Mouse (Mus musculus) CH12.LX (cell line): ENCODE measurements around the gene Tnni3. TPM values are rescaled to one million over a fixed set of nuclear protein-coding genes. Genes with fewer than 3 reads are reported as not detected.
"Not testable (repeated sequence)": the region's sequence is repeated elsewhere in the genome, so short reads cannot be mapped to it uniquely, and the experiment has no call there.

ENCODE experiments used
- DNase-seq: peaks from one replicate; pipeline ENCODE4 v3.0.0-alpha.2; 2013; ENCODE audit errors: extremely low read depth
- H3K27ac ChIP-seq: 2 replicates; pipeline ENCODE4 v1.5.1; 2012; ENCODE audit warnings: low read depth, mild to moderate bottlenecking, control low read depth, moderate library complexity; ENCODE audit not compliant: insufficient read depth
- H3K27me3 ChIP-seq: replicated peaks from 2 replicates; pipeline ENCODE3; 2012; ENCODE audit warnings: inconsistent platforms
- H3K36me3 ChIP-seq, 2 experiments: replicated peaks in 1 of 2; 2 replicates each; pipeline versions ENCODE3 to v1.6.1; 2012; ENCODE audit warnings: inconsistent platforms in 1 of 2, low read length in 1 of 2, mild to moderate bottlenecking in 1 of 2, mixed read lengths in 1 of 2, moderate library complexity in 1 of 2; ENCODE audit not compliant: control insufficient read depth in 1 of 2, insufficient read depth in 1 of 2
- H3K4me1 ChIP-seq, 2 experiments: 2 replicates each; pipeline ENCODE4 v1.6.1; 2012; ENCODE audit warnings: inconsistent platforms in 1 of 2, moderate library complexity in 1 of 2; ENCODE audit not compliant: insufficient read depth in 2 of 2, control insufficient read depth in 1 of 2
- H3K4me2 ChIP-seq: 2 replicates; pipeline ENCODE4 v1.6.1; 2012; ENCODE audit warnings: low read depth, mild to moderate bottlenecking, control low read depth; ENCODE audit not compliant: poor library complexity, insufficient read depth, severe bottlenecking
- H3K4me3 ChIP-seq, 3 experiments: fragments of 150-350 bp in 1 of 3; sonication (generic) in 1 of 3; replicated peaks in 1 of 3; 2 replicates each; pipeline versions ENCODE3 to v1.5.1; 2011 to 2012; ENCODE audit warnings: low read depth in 2 of 3, low read length in 2 of 3, mild to moderate bottlenecking in 2 of 3, moderate library complexity in 2 of 3, control low read depth in 1 of 3, improper control_type of control experiment in 1 of 3, inconsistent platforms in 1 of 3, mixed read lengths in 1 of 3; ENCODE audit not compliant: poor library complexity in 1 of 3
- H3K79me2 ChIP-seq: replicated peaks from 2 replicates; pipeline ENCODE4 v1.6.1; 2012; ENCODE audit warnings: mild to moderate bottlenecking, moderate library complexity; ENCODE audit not compliant: control insufficient read depth, poor library complexity, insufficient read depth, severe bottlenecking; ENCODE audit errors: extremely low read depth
- H3K9ac ChIP-seq: 2 replicates; pipeline ENCODE4 v1.6.1; 2012; ENCODE audit warnings: low read depth, mild to moderate bottlenecking, control low read depth, moderate library complexity; ENCODE audit not compliant: insufficient read depth
- H3K9me3 ChIP-seq: replicated peaks from 2 replicates; pipeline ENCODE3; 2012; ENCODE audit warnings: low read length, inconsistent platforms, mixed read lengths
- BHLHE40 ChIP-seq: IDR thresholded peaks from 2 replicates; pipeline ENCODE4 v1.6.1; 2011; ENCODE audit warnings: mild to moderate bottlenecking, low read depth, low read length, improper control_type of control experiment
- CHD2 ChIP-seq: IDR thresholded peaks from 2 replicates; pipeline ENCODE4 v1.6.1; 2011; ENCODE audit warnings: low read length, improper control_type of control experiment
- IRF4 ChIP-seq: IDR thresholded peaks from 2 replicates; pipeline ENCODE4 v1.6.1; 2014; ENCODE audit warnings: low read depth, mild to moderate bottlenecking, inconsistent platforms, low read length, improper control_type of control experiment
- JUND ChIP-seq: conservative IDR thresholded peaks from 2 replicates; pipeline ENCODE4 v1.6.1; 2011; ENCODE audit warnings: low read depth, low read length, improper control_type of control experiment
- KAT2A ChIP-seq: IDR thresholded peaks from 2 replicates; pipeline ENCODE4 v1.6.1; 2012; ENCODE audit warnings: low read length, improper control_type of control experiment, inconsistent platforms; ENCODE audit not compliant: insufficient replicate concordance
- MAZ ChIP-seq: IDR thresholded peaks from 2 replicates; pipeline ENCODE4 v1.6.1; 2012; ENCODE audit warnings: low read depth, mild to moderate bottlenecking, inconsistent platforms, low read length, improper control_type of control experiment, moderate library complexity
- MEF2A ChIP-seq: IDR thresholded peaks from 2 replicates; pipeline ENCODE4 v1.6.1; 2014; ENCODE audit warnings: low read depth, mild to moderate bottlenecking, inconsistent platforms, low read length, improper control_type of control experiment, borderline replicate concordance
- MXI1 ChIP-seq: IDR thresholded peaks from 2 replicates; pipeline ENCODE4 v1.6.1; 2011; ENCODE audit warnings: mild to moderate bottlenecking, low read depth, low read length, improper control_type of control experiment
- NRF1 ChIP-seq: IDR thresholded peaks from 2 replicates; pipeline ENCODE4 v1.6.1; 2014; ENCODE audit warnings: low read depth, mild to moderate bottlenecking, inconsistent platforms, low read length, improper control_type of control experiment, moderate library complexity
- POLR2A ChIP-seq: IDR thresholded peaks from 2 replicates; pipeline ENCODE4 v1.6.1; 2011; ENCODE audit warnings: low read depth, mild to moderate bottlenecking, improper control_type of control experiment, low read length
- RAD21 ChIP-seq: IDR thresholded peaks from 2 replicates; pipeline ENCODE4 v1.6.1; 2011; ENCODE audit warnings: low read depth, mild to moderate bottlenecking, low read length, improper control_type of control experiment, moderate library complexity
- SIN3A ChIP-seq: IDR thresholded peaks from 2 replicates; pipeline ENCODE4 v1.6.1; 2012; ENCODE audit warnings: low read length, improper control_type of control experiment, inconsistent platforms
- TCF12 ChIP-seq: IDR thresholded peaks from 2 replicates; pipeline ENCODE4 v1.6.1; 2014; ENCODE audit warnings: low read depth, mild to moderate bottlenecking, inconsistent platforms, low read length, improper control_type of control experiment
- UBTF ChIP-seq: IDR thresholded peaks from 2 replicates; pipeline ENCODE4 v1.6.1; 2012; ENCODE audit warnings: low read depth, mild to moderate bottlenecking, inconsistent platforms, low read length, improper control_type of control experiment, moderate library complexity
- ZC3H11A ChIP-seq: IDR thresholded peaks from 2 replicates; pipeline ENCODE4 v1.6.1; 2012; ENCODE audit warnings: low read depth, mild to moderate bottlenecking, inconsistent platforms, low read length, improper control_type of control experiment
- dilution Hi-C: fragments of 300-500 bp; cut with MboI; formaldehyde crosslinking; loops from 2 replicates; pipeline ENCODE4 v1.14.3; 2020; ENCODE audit warnings: low sequenced_read_pairs; ENCODE audit not compliant: extremely low pct_unique_long_range_greater_than_20kb, extremely low pct_ligation_motif_present
- in situ Hi-C: fragments of 300-500 bp; cut with MboI; formaldehyde crosslinking; loops from 3 replicates; pipeline ENCODE4 v1.14.3; 2019; ENCODE audit warnings: low sequenced_read_pairs, low pct_ligation_motif_present, low pct_unique_long_range_greater_than_20kb, mixed read lengths
- polyA plus RNA-seq: library from polyadenylated mRNA; unstranded; fragments of >175 nt; gene quantifications from 2 replicates; pipeline ENCODE4 v1.2.1, GENCODE M21; 2012; ENCODE audit warnings: low read depth; ENCODE audit not compliant: insufficient read length
- total RNA-seq, 2 experiments: library from RNA; depleted of rRNA; stranded (reverse); fragments of 300-350 nt in 1 of 2; fragments of >200 nt in 1 of 2; gene quantifications; 2 replicates each; pipeline ENCODE4 v1.2.3; 2012 to 2014

Tnni3 gene
- total and polyA plus RNA-seq, 3 experiments: 0.51 to 2.0 (median 0.64) TPM

- Histone ChIP-seq H3K27me3 (peaks cover 57% of the 10 kb centered on the region), H3K4me2 (no peak overlapping the region), H3K79me2 (no peaks in the 10 kb centered on the region), H3K36me3 (no peaks in the 10 kb centered on the region), H3K9ac (no peak overlapping the region), H3K9me3 (peaks cover 4% of the 10 kb centered on the region), H3K4me1 (no peaks in the 10 kb centered on the region), H3K4me3 (no peak overlapping the region), H3K27ac (no peak overlapping the region)
- dilution Hi-C loops (no loop called here), in situ Hi-C loops (no loop called here)
- DNase-seq: no peak
- no peak for TF ChIP-seq RAD21
These were observed 13.2 kb upstream of the Tnni3 start for GRCm38 (mm10) chr7:4537181-4537580.

DNA sequence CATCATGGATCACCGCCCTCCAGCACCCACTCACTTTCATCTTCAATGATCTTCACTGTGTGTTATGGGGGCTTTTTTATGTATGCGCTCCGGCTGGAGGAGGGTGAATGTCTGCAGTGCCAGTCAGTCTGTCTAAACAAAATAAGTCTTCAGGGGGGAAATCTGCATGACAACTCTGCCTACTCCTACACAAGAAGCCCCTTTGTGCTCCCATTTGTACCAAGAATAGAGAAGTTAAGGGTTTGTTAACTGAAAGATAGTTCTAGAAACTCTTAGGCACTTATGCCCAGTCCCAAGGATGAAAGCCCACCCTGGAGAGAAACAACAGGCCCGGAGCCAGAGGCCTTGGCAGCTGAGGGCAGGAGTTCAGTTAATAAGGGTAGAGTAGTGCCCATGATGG, 12.3 kb upstream of the Tnni3 start:
- dilution Hi-C loops (no loop called here), in situ Hi-C loops (no loop called here)
- no peak overlapping the region for H3K4me2 ChIP-seq
- no peaks in the 10 kb centered on the region for H3K4me1 ChIP-seq
- H3K4me3 ChIP-seq: no peak overlapping the region
- no peak overlapping the region for H3K27ac ChIP-seq
- no peak for DNase-seq
- no peaks in the 10 kb centered on the region for H3K79me2 ChIP-seq
- H3K9ac ChIP-seq: no peak overlapping the region
- peaks cover 4% of the 10 kb centered on the region for H3K9me3 ChIP-seq
- H3K27me3 ChIP-seq: peaks cover 61% of the 10 kb centered on the region
- TF ChIP-seq KAT2A (no peak), ZC3H11A (no peak), MEF2A (no peak), IRF4 (no peak)
- H3K36me3 ChIP-seq: no peaks in the 10 kb centered on the region

DNA sequence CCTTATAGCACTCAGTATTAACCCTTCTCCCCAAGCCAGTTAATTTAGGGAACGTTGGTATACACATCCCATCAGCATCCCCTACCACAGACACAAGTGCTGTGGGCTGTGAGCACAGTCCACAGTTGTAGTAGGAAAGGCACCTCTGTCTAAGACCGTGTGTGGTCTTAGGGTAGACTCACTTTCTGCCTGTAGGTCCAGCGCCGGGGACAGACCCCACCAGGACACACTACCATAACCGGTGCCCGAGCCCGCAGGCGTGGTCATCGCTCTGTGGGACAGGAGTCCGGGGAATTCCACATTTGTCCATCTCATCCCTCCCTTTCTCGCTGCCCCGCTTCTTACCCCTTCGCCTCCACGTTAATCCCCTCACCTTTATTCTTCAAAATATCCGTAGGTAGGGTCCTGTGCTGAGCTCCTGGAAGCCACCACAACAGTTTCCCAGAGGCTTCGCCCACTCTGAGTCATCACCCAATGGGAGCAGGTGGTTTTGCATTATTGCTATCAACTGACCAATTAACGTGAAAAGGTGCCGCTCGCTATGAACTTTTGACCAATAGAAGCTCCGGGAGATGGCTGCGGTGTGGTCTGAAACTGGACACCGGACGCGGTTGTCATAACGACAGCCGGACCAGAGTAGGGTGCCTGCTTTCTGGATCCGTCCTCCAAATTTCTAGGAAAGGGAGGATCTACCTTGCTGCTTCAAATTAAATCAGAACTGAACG, 8.1 kb upstream of the Tnni3 start, which contains the start of gene Dnaaf3:
TSS of gene Dnaaf3 (minus strand) at position 449 of the 725 bp plus-strand sequence.
- Histone ChIP-seq H3K27me3 (peaks cover 32% of the 10 kb centered on the region), H3K4me3 (peak within 1 kb of the TSS in 1 of 3 experiments; percentile 37), H3K4me2 (peak within 1 kb of the TSS; percentile 4), H3K79me2 (no peaks in the 10 kb centered on the region), H3K9me3 (no peaks in the 10 kb centered on the region), H3K4me1 (peaks cover 7 to 8% of the 10 kb centered on the region in 2 experiments), H3K9ac (no peak within 1 kb of the TSS), H3K36me3 (no peaks in the 10 kb centered on the region), H3K27ac (no peak within 1 kb of the TSS)
- no peak for TF ChIP-seq UBTF
- no peak for TF ChIP-seq JUND
- no peak for TF ChIP-seq MEF2A
- TF ChIP-seq TCF12: no peak
- no peak for TF ChIP-seq POLR2A
- TF ChIP-seq NRF1: no peak
- no peak for TF ChIP-seq SIN3A
- TF ChIP-seq MAZ: no peak
- peak; percentile 61; the same call in 1 of the 2 replicates for TF ChIP-seq MXI1
- 0 out of 2 replicates have a peak, but pooled peaks have one; percentile 49 for TF ChIP-seq CHD2
- no peak for TF ChIP-seq BHLHE40
- no peak for TF ChIP-seq KAT2A
- in situ Hi-C loops: no loop called here
- DNase-seq: no peak
- dilution Hi-C loops: no loop called here

- DNase-seq: not testable (repeated sequence)
These were observed 6.1 kb upstream of the Tnni3 start for GRCm38 (mm10) chr7:4530166-4530565.

More at GRCm38 (mm10) chr7:4530166-4530565, 6.1 kb upstream of the Tnni3 start:
- H3K9me3 ChIP-seq, H3K4me3 ChIP-seq, H3K4me2 ChIP-seq, in situ Hi-C loops, dilution Hi-C loops, H3K27ac ChIP-seq, H3K79me2 ChIP-seq, H3K9ac ChIP-seq, H3K36me3 ChIP-seq: not testable (repeated sequence)
- Histone ChIP-seq H3K27me3 (peaks cover 20% of the 10 kb centered on the region), H3K4me1 (peaks cover 7 to 12% of the 10 kb centered on the region in 2 experiments)
